Mouse (Mus musculus) liver, postnatal 0 days (tissue): ENCODE measurements around the gene Slc6a11. TPM values are rescaled to one million over a fixed set of nuclear protein-coding genes. Genes with fewer than 3 reads are reported as not detected.
A peak's percentile ranks its signal among the peaks of the same experiment; 100 is the strongest.

Experiments
- ATAC-seq: fragments of 200-750 bp; cut with Nextera tagmentation; 2 replicates; pipeline ENCODE4 v1.8.0; 2017; ENCODE audit warnings: mild to moderate bottlenecking, moderate library complexity
- DNase-seq: peaks from one replicate; pipeline ENCODE4 v3.0.0-alpha.2; 2016
- H3K27ac ChIP-seq: fragments of 300-500 bp; sonication (generic); 2 replicates; pipeline ENCODE4 v1.5.1; 2014; ENCODE audit warnings: antibody characterized with exemption, moderate library complexity, mild to moderate bottlenecking, low read depth
- H3K27me3 ChIP-seq: fragments of 300-500 bp; sonication (generic); 2 replicates; pipeline ENCODE4 v1.6.1; 2014; ENCODE audit warnings: low read length, control low read depth, mixed read lengths; ENCODE audit not compliant: insufficient read depth
- H3K36me3 ChIP-seq: fragments of 300-500 bp; sonication (generic); replicated peaks from 2 replicates; pipeline ENCODE4 v1.6.1; 2014; ENCODE audit warnings: mild to moderate bottlenecking, control low read depth, low read length, moderate library complexity, mixed read lengths; ENCODE audit not compliant: insufficient read depth
- H3K4me1 ChIP-seq: fragments of 300-500 bp; sonication (generic); 2 replicates; pipeline ENCODE4 v1.6.1; 2014; ENCODE audit warnings: antibody characterized with exemption, mild to moderate bottlenecking, control low read depth; ENCODE audit not compliant: insufficient read depth
- H3K4me2 ChIP-seq: fragments of 300-500 bp; sonication (generic); 2 replicates; pipeline ENCODE4 v1.6.1; 2014; ENCODE audit warnings: low read depth, mild to moderate bottlenecking, low read length, moderate library complexity, mixed read lengths
- H3K4me3 ChIP-seq: fragments of 300-500 bp; sonication (generic); 2 replicates; pipeline ENCODE4 v1.5.1; 2014; ENCODE audit warnings: low read depth, low read length
- H3K9ac ChIP-seq: fragments of 300-500 bp; sonication (generic); replicated peaks from 2 replicates; pipeline ENCODE4 v1.6.1; 2014; ENCODE audit warnings: mild to moderate bottlenecking, moderate library complexity
- H3K9me3 ChIP-seq: fragments of 300-500 bp; sonication (generic); 2 replicates; pipeline ENCODE4 v1.6.1; 2016; ENCODE audit warnings: mild to moderate bottlenecking, control low read depth, low read length, mixed read lengths
- CTCF ChIP-seq: sonication (generic); IDR thresholded peaks from 2 replicates; pipeline ENCODE4 v1.5.1; 2016; ENCODE audit warnings: antibody characterized with exemption, low read depth
- EP300 ChIP-seq: IDR thresholded peaks from 2 replicates; pipeline ENCODE4 v1.6.1; 2016; ENCODE audit warnings: antibody characterized with exemption, low read depth, mild to moderate bottlenecking
- WGBS: fragments of 180-500 bp; shearing (Covaris S2); extraction: QIAGEN DNeasy Blood & Tissue Kit; methylation state at CpG from one replicate; pipeline ENCODE4 v1.1.7; 2014; ENCODE audit not compliant: insufficient replicate concordance; 5-methylcytosine and 5-hydroxymethylcytosine counted together
- polyA plus RNA-seq: library from polyadenylated mRNA; unstranded; fragments of >200 nt; fragmentation: Nextera tagmentation; extraction: Ambion mirVana; gene quantifications from 2 replicates; pipeline ENCODE4 v1.2.1, GENCODE M21; 2015

The Slc6a11 gene
- polyA plus RNA-seq, 1 experiment from 2014 or later, result 0.05 TPM

DNA sequence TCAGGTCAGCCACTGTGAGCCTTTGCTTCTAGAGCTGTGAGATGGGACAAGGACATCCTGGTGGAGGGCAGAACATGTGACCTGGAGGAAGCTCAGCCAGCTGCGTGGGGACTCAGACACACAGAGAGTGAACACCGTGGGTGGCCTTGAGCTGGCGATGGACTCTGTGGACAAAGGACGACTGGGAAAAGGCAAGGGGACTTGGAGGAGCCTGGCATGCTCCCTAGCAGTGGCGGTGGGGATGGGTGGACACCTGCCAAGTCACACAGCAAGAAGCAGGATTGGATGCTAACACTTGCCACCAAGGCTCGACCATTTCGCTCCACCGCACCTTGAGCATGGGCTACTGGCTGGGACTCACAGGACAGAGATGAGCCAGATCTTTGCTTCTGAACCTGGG lies 57.8 kb downstream of the Slc6a11 start:
- H3K27me3 ChIP-seq, result no peaks in the 10 kb centered on the region
- H3K4me1 ChIP-seq, result no peaks in the 10 kb centered on the region
- no peaks in the 10 kb centered on the region for H3K36me3 ChIP-seq
- H3K9me3 ChIP-seq, result no peaks in the 10 kb centered on the region
- H3K4me3 ChIP-seq, result no peak overlapping the region
- TF ChIP-seq EP300 (no peak), CTCF (no peak)
- WGBS, result 67% methylated on average over 8 of the region's 8 CpGs
- no peak overlapping the region for H3K9ac ChIP-seq
- ATAC-seq, result no peak
- H3K4me2 ChIP-seq, result no peak overlapping the region
- H3K27ac ChIP-seq, result no peak overlapping the region
- DNase-seq, result no peak

DNA sequence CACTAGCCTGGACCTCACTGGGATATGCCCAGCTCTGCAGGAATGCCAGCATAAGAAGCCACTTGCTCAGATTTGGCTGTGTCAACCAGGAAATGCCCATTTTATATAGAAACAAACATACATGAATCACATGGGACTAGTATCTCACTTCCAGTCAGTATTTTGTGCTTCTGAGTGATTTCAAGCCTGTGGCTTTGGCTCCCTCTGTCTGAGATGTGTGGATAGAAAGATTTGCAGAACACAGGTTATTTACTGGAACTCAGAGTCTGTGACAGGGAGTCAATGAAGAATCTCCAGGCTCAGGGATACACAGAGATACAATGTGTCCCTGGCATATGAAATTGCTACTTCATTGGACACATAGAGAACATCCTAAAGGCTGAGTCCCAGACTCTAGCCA lies 65.0 kb downstream of the Slc6a11 start:
- DNase-seq (no peak), ATAC-seq (no peak)
- TF ChIP-seq EP300 (no peak), CTCF (no peak)
- Histone ChIP-seq H3K27me3 (no peaks in the 10 kb centered on the region), H3K36me3 (no peaks in the 10 kb centered on the region), H3K27ac (no peak overlapping the region), H3K9me3 (no peaks in the 10 kb centered on the region), H3K4me3 (no peak overlapping the region), H3K4me1 (no peaks in the 10 kb centered on the region), H3K9ac (no peak overlapping the region), H3K4me2 (no peak overlapping the region)

DNA sequence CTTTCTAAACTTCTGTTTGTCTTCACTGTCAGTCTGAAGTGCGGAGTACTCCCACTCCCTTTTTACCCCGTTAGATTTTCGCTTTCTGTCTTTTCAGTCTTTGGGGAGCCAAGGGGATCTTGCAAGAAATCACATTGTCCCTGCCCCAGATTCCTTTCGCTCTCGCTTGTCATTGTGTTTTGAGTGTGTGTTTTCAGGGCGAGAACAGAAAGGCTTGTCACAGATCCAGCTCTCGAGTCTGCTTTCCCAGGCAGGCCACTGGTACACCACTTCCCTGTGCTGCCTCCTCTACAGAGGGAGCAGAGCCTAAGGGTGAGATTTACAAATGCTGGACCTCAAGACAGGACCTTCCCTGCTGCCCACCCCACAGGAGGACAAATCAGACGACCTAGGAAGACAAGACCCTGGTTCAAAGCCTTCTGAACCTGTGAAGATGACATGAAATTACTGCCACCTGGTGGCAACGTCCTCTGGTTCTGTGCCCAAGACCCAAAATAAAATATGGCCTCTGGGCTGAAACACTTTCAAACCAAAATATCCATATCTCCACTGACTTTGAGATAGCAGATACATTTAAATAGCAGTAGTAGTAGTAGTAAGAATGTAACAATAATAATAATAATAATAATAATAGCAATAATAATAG lies 68.3 kb downstream of the Slc6a11 start:
- DNase-seq (no peak), ATAC-seq (no peak)
- Histone ChIP-seq H3K4me1 (no peaks in the 10 kb centered on the region), H3K9me3 (no peaks in the 10 kb centered on the region), H3K27ac (no peak overlapping the region), H3K27me3 (no peaks in the 10 kb centered on the region), H3K36me3 (no peaks in the 10 kb centered on the region), H3K4me3 (no peak overlapping the region), H3K9ac (no peak overlapping the region), H3K4me2 (no peak overlapping the region)
- 55% methylated on average over 9 of the region's 9 CpGs for WGBS
- TF ChIP-seq EP300, result no peak
- TF ChIP-seq CTCF, result 0 out of 2 replicates have a peak, but pooled peaks have one; percentile 22

DNA sequence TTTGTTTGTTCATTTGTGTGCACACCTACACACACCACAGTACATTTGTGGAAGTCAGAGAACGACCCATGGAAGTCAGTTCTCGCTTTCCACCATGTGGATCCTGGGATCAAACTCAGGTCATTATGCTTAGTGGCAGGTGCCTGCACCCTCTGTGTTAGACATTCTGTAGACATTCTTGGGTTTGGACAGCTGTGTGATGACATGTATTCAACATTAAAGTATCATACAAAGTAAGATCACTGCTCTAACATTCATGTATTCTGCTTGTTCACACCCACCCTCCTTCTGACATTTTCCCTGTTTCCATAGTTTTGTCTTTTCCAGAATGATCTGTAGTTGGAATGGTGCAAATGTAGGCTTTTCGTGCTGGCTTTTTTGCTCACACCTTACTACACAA lies 73.5 kb downstream of the Slc6a11 start:
- WGBS, result 50% methylated on average over 3 of the region's 3 CpGs

DNA sequence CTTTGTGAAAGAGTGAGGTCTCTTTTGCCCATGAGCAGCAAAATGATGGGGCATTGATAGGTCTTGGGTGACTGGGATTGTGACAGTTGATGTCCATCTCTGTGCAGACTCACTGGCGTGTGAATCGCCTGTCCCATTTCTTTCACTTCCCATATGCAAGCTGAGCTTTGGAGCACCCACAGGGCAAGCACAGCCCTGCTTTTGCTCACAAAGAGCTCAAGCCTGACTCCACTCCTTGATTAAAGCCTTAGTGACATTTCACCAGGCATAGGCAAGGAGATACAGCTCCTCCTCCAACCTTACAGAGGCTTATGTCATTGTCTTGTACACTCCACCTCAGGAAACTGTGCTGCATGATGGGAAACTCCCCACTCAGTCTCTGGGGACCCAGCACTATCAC lies 77.3 kb downstream of the Slc6a11 start:
- no peaks in the 10 kb centered on the region for H3K4me1 ChIP-seq
- 73% methylated on average over 2 of the region's 2 CpGs for WGBS
- DNase-seq (no peak), ATAC-seq (no peak)
- no peaks in the 10 kb centered on the region for H3K27me3 ChIP-seq
- no peak overlapping the region for H3K4me2 ChIP-seq
- no peak overlapping the region for H3K4me3 ChIP-seq
- H3K27ac ChIP-seq, result no peak overlapping the region
- H3K9ac ChIP-seq, result no peak overlapping the region
- no peaks in the 10 kb centered on the region for H3K9me3 ChIP-seq
- TF ChIP-seq EP300 (no peak), CTCF (no peak)
- H3K36me3 ChIP-seq, result no peaks in the 10 kb centered on the region

More for the DNA sequence above, 73.5 kb downstream of the Slc6a11 start:
- ATAC-seq, result no peak
- no peak for TF ChIP-seq CTCF
- Histone ChIP-seq H3K27me3 (no peaks in the 10 kb centered on the region), H3K27ac (no peak overlapping the region), H3K4me1 (no peaks in the 10 kb centered on the region), H3K4me2 (no peak overlapping the region), H3K9me3 (no peaks in the 10 kb centered on the region), H3K4me3 (no peak overlapping the region), H3K36me3 (no peaks in the 10 kb centered on the region), H3K9ac (no peak overlapping the region)
- no peak for DNase-seq

- H3K4me3 ChIP-seq, result no peak overlapping the region
- no peak overlapping the region for H3K27ac ChIP-seq
- ATAC-seq (no peak), DNase-seq (no peak)
- WGBS, result 67% methylated on average over 4 of the region's 4 CpGs
- H3K9ac ChIP-seq, result no peak overlapping the region
- H3K4me1 ChIP-seq, result no peaks in the 10 kb centered on the region
- TF ChIP-seq CTCF (no peak), EP300 (no peak)
- no peaks in the 10 kb centered on the region for H3K36me3 ChIP-seq
- no peaks in the 10 kb centered on the region for H3K9me3 ChIP-seq
- H3K27me3 ChIP-seq, result no peaks in the 10 kb centered on the region
- no peak overlapping the region for H3K4me2 ChIP-seq
These were observed 83.4 kb downstream of the Slc6a11 start for GRCm38 (mm10) chr6:114214393-114214792.
